Mouse (Mus musculus) small intestine, adult 2 months (tissue): ENCODE results near the gene Olfr1055.
"Not testable (repeated sequence)": the region's sequence is repeated elsewhere in the genome, so short reads cannot be mapped to it uniquely, and the experiment has no call there.

Experiments used
- CTCF ChIP-seq: fragments of 200-500 bp; IDR thresholded peaks from 2 replicates; pipeline ENCODE4 v1.5.1; 2012; ENCODE audit warnings: low read depth, mild to moderate bottlenecking, control low read depth, inconsistent platforms, low read length, moderate library complexity, mixed read lengths; ENCODE audit not compliant: insufficient replicate concordance, insufficient read length; ENCODE audit errors: extremely low read depth
- POLR2A ChIP-seq: fragments of 200-500 bp; IDR thresholded peaks from 2 replicates; pipeline ENCODE4 v1.6.1; 2012; ENCODE audit warnings: low read depth, mild to moderate bottlenecking, control low read depth, inconsistent platforms, low read length, moderate library complexity

DNA sequence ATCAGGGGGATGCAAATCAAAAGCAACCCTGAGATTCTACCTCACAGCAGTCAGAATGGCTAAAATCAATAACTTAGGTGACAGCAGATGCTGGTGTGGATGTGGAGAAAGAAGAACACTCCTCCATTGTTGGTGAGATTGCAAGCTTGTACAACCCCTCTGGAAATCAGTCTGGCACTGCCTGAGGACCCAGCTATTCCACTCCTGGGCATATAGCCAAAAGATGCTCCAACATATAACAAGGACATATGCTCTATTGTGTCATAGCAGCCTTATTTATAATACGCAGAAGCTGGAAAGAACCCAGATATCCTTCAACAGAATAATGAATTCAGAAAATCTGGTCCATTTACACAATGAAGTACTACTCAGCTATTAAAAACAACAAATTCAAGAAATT lies 1.7 kb upstream of the Olfr1055 start:
- TF ChIP-seq CTCF, POLR2A: not testable (repeated sequence)
